Mouse (Mus musculus): ENCODE measurements at regions not wholly inside any gene's neighbourhood (a gene's known extent, or its start where the extent isn't known, plus 50 kb on each side); places are given as distances from the start of the nearest gene placed in this dataset.

GRCm38 (mm10) chr5:28919296-28920063 is 276.3 kb upstream of the Rnf32 start:
- DNase-seq (ENCODE audit: low spot score): no peak

GRCm38 (mm10) chr5:28904500-28904899 is 291.3 kb upstream of the Rnf32 start:
- DNase-seq (ENCODE audit: low spot score): no peak

- no peak for DNase-seq (ENCODE audit: low spot score)
These were observed 291.9 kb upstream of the Rnf32 start for GRCm38 (mm10) chr5:28903805-28904320.

GRCm38 (mm10) chr5:28892703-28893249 is 303.0 kb upstream of the Rnf32 start:
- DNase-seq (ENCODE audit: low spot score): no peak

GRCm38 (mm10) chr5:28891988-28892387 is 303.8 kb upstream of the Rnf32 start:
- no peak for DNase-seq (ENCODE audit: low spot score)

GRCm38 (mm10) chr5:28884746-28885365 is 310.9 kb upstream of the Rnf32 start:
- no peak for DNase-seq (ENCODE audit: low spot score)

GRCm38 (mm10) chr5:28876199-28876598 is 319.6 kb upstream of the Rnf32 start:
- no peak for DNase-seq (ENCODE audit: low spot score)

- no peak for DNase-seq (ENCODE audit: low spot score)
These were observed 322.1 kb upstream of the Rnf32 start for GRCm38 (mm10) chr5:28873600-28874265.

GRCm38 (mm10) chr5:28859604-28860371 is 336.0 kb upstream of the Rnf32 start:
- no peak for DNase-seq (ENCODE audit: low spot score)

- no peak for DNase-seq (ENCODE audit: low spot score)
These were observed 357.5 kb upstream of the Rnf32 start for GRCm38 (mm10) chr5:28838141-28838925.

- DNase-seq (ENCODE audit: low spot score): no peak
These were observed 352.0 kb upstream of the Shh start for GRCm38 (mm10) chr5:28819091-28819490.

- DNase-seq (ENCODE audit: low spot score): no peak
These were observed 340.9 kb upstream of the Shh start for GRCm38 (mm10) chr5:28807950-28808349.

GRCm38 (mm10) chr5:28799464-28799863 is 332.4 kb upstream of the Shh start:
- no peak for DNase-seq (ENCODE audit: low spot score)

GRCm38 (mm10) chr5:28798361-28798760 is 331.3 kb upstream of the Shh start:
- DNase-seq (ENCODE audit: low spot score): no peak

GRCm38 (mm10) chr5:28795130-28795758 is 328.2 kb upstream of the Shh start:
- no peak for DNase-seq (ENCODE audit: low spot score)

GRCm38 (mm10) chr5:28793781-28794180 is 326.7 kb upstream of the Shh start:
- no peak for DNase-seq (ENCODE audit: low spot score)

- DNase-seq (ENCODE audit: low spot score): no peak
These were observed 318.4 kb upstream of the Shh start for GRCm38 (mm10) chr5:28785347-28786060.

GRCm38 (mm10) chr5:28784339-28784966 is 317.4 kb upstream of the Shh start:
- DNase-seq (ENCODE audit: low spot score): no peak

- DNase-seq (ENCODE audit: low spot score): no peak
These were observed 308.7 kb upstream of the Shh start for GRCm38 (mm10) chr5:28775648-28776359.

Measured in urinary bladder, postnatal 25 days (tissue).